Mouse (Mus musculus) kidney, embryonic 16.5 days (tissue): ENCODE measurements at regions not wholly inside any gene's neighbourhood (a gene's known extent, or its start where the extent isn't known, plus 50 kb on each side); places are given as distances from the start of the nearest gene placed in this dataset.
A peak's percentile ranks its signal among the peaks of the same experiment; 100 is the strongest.

Source experiments
- ATAC-seq: fragments of 200-750 bp; cut with Nextera tagmentation; 2 replicates; pipeline ENCODE4 v1.8.0; 2017; ENCODE audit warnings: moderate TSS enrichment; ENCODE audit not compliant: low FRiP score, low TSS enrichment
- H3K27ac ChIP-seq: fragments of 300-500 bp; sonication (generic); 2 replicates; pipeline ENCODE4 v1.5.1; 2014; ENCODE audit warnings: low read length
- H3K27me3 ChIP-seq: fragments of 300-500 bp; sonication (generic); 2 replicates; pipeline ENCODE4 v1.6.1; 2014; ENCODE audit warnings: low read length, control low read depth, mixed read lengths; ENCODE audit not compliant: insufficient read depth
- H3K36me3 ChIP-seq: fragments of 300-500 bp; sonication (generic); 2 replicates; pipeline ENCODE4 v1.6.1; 2014; ENCODE audit warnings: low read length, control low read depth, mixed read lengths; ENCODE audit not compliant: insufficient read depth
- H3K4me1 ChIP-seq: fragments of 300-500 bp; sonication (generic); 2 replicates; pipeline ENCODE4 v1.6.1; 2014; ENCODE audit warnings: low read length, control low read depth, mixed read lengths; ENCODE audit not compliant: insufficient read depth
- H3K4me2 ChIP-seq: fragments of 300-500 bp; sonication (generic); replicated peaks from 2 replicates; pipeline ENCODE4 v1.6.1; 2014; ENCODE audit warnings: low read depth, low read length
- H3K4me3 ChIP-seq: fragments of 300-500 bp; sonication (generic); 2 replicates; pipeline ENCODE4 v1.5.1; 2014; ENCODE audit warnings: mild to moderate bottlenecking, low read length
- H3K9ac ChIP-seq: fragments of 300-500 bp; sonication (generic); replicated peaks from 2 replicates; pipeline ENCODE4 v1.6.1; 2014; ENCODE audit warnings: low read length
- H3K9me3 ChIP-seq: fragments of 300-500 bp; sonication (generic); 2 replicates; pipeline ENCODE4 v1.6.1; 2016; ENCODE audit warnings: low read length, control low read depth
- WGBS: fragments of 180-500 bp; shearing (Covaris S2); extraction: QIAGEN DNeasy Blood & Tissue Kit; methylation state at CpG from one replicate; pipeline ENCODE4 v1.1.7; 2014; 5-methylcytosine and 5-hydroxymethylcytosine counted together

DNA sequence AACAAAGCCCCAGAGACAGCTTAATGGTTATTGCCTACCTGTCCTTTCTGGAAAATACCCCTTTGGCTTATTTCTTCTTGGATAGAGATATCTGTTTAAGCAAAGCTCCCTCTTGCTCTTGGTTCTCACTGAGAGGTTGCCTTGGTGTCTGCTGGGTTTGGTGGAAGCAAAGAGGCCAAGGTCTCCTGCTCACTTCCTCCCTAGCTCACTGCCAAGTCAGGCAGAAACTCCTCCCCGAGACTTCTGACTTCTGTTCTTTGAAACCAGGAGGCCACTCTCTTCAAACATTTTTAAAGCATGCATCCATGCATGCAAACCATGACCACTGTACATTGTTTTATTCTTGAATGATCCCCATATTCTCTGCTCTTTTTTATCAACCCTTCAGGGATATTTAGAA lies 354.6 kb downstream of the Ankrd50 start:
- H3K4me2 ChIP-seq, result no peak overlapping the region
- H3K27me3 ChIP-seq, result no peaks in the 10 kb centered on the region
- H3K9me3 ChIP-seq, result peaks cover 8% of the 10 kb centered on the region; the same call in 1 of the 2 replicates
- H3K4me3 ChIP-seq, result no peak overlapping the region
- H3K36me3 ChIP-seq, result no peaks in the 10 kb centered on the region
- ATAC-seq, result no peak
- no peak overlapping the region for H3K9ac ChIP-seq
- 6% methylated on average over 1 of the region's 1 CpGs for WGBS
- peaks cover 37% of the 10 kb centered on the region for H3K4me1 ChIP-seq
- H3K27ac ChIP-seq, result peak overlapping the region; percentile 23; the same call in 1 of the 2 replicates

DNA sequence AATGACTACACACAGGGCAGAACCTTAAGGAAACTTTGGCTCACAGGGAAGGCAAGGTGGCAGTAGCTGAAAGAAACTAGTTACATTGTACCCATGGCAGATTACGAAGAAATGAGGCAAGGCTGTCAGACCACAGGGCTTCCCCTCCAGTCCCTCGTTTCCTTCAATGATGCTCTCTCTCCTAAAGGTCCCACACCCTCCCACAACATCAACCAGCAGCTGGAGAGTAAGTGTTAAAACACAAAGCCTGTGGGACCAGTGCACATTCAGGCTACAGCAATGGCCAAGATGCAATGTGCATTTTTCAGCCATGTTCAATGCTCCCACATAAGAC lies 355.5 kb downstream of the Ankrd50 start:
- Histone ChIP-seq H3K4me3 (no peak overlapping the region), H3K27me3 (no peaks in the 10 kb centered on the region), H3K27ac (no peak overlapping the region), H3K4me1 (peaks cover 35% of the 10 kb centered on the region), H3K9ac (no peak overlapping the region), H3K9me3 (peaks cover 8% of the 10 kb centered on the region; the same call in 1 of the 2 replicates), H3K4me2 (no peak overlapping the region), H3K36me3 (no peaks in the 10 kb centered on the region)
- WGBS, result 50% methylated on average over 2 of the region's 2 CpGs
- no peak for ATAC-seq

DNA sequence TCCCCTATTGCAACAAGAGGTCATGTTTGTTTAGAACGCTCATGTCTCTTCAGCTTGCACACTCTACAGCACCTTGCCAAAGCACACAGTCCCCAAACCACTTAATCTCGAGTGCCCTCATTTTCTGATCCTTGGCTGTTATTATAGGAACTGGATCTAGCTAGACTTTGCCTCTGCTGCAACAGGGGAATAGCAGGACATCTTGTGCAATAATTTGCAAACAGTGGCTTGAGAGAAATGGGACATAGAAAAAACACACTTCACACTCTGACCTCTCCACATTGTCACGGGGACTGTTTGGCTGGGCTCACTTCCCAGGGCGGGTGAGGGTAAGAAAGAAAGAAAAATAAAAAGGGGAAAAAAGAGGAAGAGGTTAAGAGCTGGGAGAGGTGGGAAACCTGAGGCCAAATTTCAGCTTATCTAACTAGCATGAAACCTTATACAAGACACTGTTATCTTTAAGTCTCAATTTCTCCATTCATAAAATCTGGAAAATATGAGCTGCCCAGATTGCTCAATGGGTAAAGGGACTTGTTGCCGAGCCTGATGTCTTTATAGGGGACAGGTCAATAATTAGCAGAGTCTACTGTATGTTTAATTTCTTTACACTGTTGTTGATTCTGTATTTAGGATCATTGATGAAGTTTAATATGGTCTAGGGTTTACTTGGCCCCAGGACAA lies 356.0 kb downstream of the Ankrd50 start:
- H3K27ac ChIP-seq, result peak overlapping the region; percentile 26; the same call in 1 of the 2 replicates
- no peaks in the 10 kb centered on the region for H3K36me3 ChIP-seq
- H3K4me2 ChIP-seq, result no peak overlapping the region
- no peak overlapping the region for H3K9ac ChIP-seq
- ATAC-seq, result peak; percentile 55; the same call in 1 of the 2 replicates
- H3K27me3 ChIP-seq, result no peaks in the 10 kb centered on the region
- peaks cover 35% of the 10 kb centered on the region for H3K4me1 ChIP-seq
- no peak overlapping the region for H3K4me3 ChIP-seq
- WGBS, result 18% methylated on average over 5 of the region's 5 CpGs
- H3K9me3 ChIP-seq, result peaks cover 8% of the 10 kb centered on the region; the same call in 1 of the 2 replicates

DNA sequence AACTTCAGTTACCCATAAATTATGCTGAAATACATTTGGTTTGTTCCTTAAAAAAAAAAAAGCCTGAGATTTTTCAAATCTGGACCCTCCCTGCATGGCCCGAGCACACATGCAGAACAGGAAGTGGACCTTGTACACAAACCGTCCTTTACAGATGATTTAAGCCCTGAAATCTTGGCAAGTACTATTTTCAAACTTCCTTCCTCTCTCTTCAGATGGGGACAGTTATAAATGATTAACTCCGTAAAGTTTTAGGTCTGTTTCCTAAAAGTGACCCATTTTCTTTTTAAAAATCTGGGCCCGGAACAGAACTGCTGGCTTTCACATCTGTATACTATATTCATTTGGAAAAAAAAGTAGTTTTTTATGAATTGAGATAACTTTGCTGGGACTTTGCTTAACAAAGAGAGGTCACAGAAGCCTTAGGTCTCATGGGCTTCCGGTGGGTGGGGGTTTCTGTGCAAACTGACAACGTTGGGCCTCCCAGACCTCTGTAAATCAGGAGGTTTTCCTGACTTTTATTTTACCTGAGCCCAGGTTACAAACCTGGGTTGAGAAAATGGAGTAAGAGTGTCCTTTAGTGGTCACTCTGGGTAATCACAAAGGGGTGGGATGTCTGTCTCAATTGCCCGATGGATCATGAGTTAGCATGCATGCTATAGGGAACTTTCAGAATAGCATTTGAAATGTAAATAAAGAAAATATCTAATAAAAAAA lies 368.4 kb downstream of the Ankrd50 start:
- H3K36me3 ChIP-seq, result no peaks in the 10 kb centered on the region
- H3K9ac ChIP-seq, result no peak overlapping the region
- H3K4me1 ChIP-seq, result peaks cover 15% of the 10 kb centered on the region
- no peaks in the 10 kb centered on the region for H3K27me3 ChIP-seq
- no peak overlapping the region for H3K4me3 ChIP-seq
- no peaks in the 10 kb centered on the region for H3K9me3 ChIP-seq
- H3K4me2 ChIP-seq, result no peak overlapping the region
- H3K27ac ChIP-seq, result peak overlapping the region; percentile 87
- ATAC-seq, result peak; percentile 89
- 19% methylated on average over 7 of the region's 7 CpGs for WGBS

DNA sequence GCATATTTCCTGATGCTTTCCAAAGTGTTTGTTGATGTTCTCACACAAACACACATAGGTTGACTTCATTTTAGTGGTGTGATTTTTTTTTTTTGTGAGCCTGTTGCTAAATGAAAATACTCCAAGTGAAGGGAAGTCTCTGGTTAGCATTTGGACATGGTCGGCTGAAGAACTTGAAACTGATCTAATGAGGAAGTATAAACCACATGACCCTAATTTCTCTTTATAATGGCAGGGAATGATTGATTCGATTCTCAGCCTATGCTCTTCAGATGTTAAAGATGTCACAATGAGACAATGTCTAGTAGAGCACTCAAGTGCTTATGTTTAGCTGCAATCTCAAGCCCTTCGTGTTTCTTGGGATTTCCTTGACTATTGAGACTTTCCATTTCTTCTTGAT lies 372.1 kb downstream of the Ankrd50 start:
- no peak overlapping the region for H3K9ac ChIP-seq
- no peak overlapping the region for H3K4me2 ChIP-seq
- peaks cover 7% of the 10 kb centered on the region for H3K9me3 ChIP-seq
- 84% methylated on average over 3 of the region's 3 CpGs for WGBS
- no peak overlapping the region for H3K27ac ChIP-seq
- H3K36me3 ChIP-seq, result no peaks in the 10 kb centered on the region
- peaks cover 15% of the 10 kb centered on the region for H3K4me1 ChIP-seq
- H3K27me3 ChIP-seq, result no peaks in the 10 kb centered on the region
- H3K4me3 ChIP-seq, result no peak overlapping the region
- ATAC-seq, result no peak

DNA sequence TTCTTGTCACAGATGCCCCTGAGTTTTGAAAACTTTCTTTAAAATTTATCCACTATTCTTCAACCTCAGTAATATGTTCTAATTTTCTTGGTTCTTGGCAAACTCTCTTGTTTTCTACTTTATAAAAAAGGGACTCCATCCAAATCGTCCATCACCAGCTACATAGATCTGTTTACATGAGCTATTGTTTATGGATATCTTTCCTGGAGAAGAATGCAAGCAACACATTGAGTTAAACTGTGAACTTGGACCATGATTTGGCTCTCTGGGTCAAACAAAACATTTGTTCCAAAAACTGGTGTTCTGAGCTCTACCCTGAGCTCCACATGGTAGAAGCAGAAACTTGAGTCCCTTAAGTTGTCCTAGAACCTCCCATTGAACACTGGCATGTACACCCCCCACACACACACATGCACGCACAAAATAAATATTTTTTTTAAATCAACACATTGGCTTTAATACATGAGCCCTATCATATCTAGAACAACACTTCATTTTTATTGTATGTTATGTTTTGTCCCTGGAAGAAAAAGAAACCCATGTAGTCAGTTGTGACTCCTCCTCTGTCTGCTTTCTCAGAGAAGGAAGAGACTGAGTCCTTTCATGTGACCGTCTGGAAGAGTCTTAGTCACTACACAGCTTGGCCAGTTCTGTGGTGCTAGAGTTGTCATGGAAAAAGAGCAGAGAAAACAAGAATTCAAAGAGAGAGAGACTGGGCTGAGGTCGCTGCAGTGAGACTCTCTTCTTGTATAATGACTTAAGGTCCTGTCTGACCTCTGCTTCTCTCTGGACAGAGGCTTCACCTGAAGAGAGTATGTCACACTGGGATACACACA lies 379.4 kb downstream of the Ankrd50 start:
- Histone ChIP-seq H3K4me1 (no peaks in the 10 kb centered on the region), H3K27ac (no peak overlapping the region), H3K27me3 (no peaks in the 10 kb centered on the region), H3K9ac (no peak overlapping the region), H3K36me3 (no peaks in the 10 kb centered on the region), H3K4me3 (no peak overlapping the region), H3K4me2 (no peak overlapping the region), H3K9me3 (peaks cover 7% of the 10 kb centered on the region)
- no peak for ATAC-seq
- WGBS, result 78% methylated on average over 4 of the region's 4 CpGs

DNA sequence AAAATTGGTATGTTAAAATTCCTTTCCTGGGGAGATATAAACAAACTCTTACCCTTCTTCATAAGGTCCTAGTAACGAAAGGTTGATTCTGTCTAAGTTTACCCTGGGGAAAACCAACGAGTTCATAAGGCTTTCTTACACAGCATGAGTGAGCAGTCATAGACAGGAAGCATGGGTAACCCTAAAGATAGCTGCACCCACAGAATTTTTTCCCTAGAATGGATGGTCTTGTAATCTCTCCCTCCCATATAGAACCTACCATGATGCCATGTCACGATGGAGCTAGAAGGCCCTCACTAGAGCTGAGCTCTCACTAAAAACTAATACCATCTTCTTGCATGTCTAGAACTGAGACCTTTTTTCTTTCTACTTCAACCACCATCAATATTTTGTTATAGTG lies 380.1 kb upstream of the Gm5148 start:
- Histone ChIP-seq H3K4me2 (no peak overlapping the region), H3K9ac (no peak overlapping the region), H3K27ac (no peak overlapping the region), H3K36me3 (no peaks in the 10 kb centered on the region), H3K4me3 (no peak overlapping the region), H3K27me3 (no peaks in the 10 kb centered on the region), H3K4me1 (no peaks in the 10 kb centered on the region), H3K9me3 (peaks cover 5% of the 10 kb centered on the region)
- 89% methylated on average over 3 of the region's 3 CpGs for WGBS
- no peak for ATAC-seq

DNA sequence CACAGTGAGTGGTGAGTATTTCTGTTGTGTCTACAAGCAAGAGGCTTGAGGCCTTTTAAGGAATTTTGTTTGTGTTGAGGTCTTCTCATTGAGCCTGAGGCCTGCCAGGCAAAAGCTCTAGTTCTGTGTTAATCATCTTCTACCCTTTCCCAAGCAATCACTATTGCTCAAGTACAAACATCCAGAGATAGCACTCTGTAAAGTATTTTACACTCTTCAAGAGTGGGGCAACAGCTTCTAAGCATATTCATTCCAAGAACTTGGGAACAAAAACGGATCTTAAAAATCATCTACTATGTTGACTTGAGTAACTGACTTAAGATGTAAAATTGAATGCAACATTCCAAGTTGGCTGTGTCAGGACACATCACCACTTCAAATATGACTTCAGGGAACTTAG lies 378.7 kb upstream of the Gm5148 start:
- no peaks in the 10 kb centered on the region for H3K4me1 ChIP-seq
- no peaks in the 10 kb centered on the region for H3K9me3 ChIP-seq
- WGBS, result 85% methylated on average over 1 of the region's 1 CpGs
- ATAC-seq, result no peak
- H3K9ac ChIP-seq, result no peak overlapping the region
- H3K27me3 ChIP-seq, result no peaks in the 10 kb centered on the region
- H3K27ac ChIP-seq, result no peak overlapping the region
- no peak overlapping the region for H3K4me2 ChIP-seq
- H3K36me3 ChIP-seq, result no peaks in the 10 kb centered on the region
- H3K4me3 ChIP-seq, result no peak overlapping the region

DNA sequence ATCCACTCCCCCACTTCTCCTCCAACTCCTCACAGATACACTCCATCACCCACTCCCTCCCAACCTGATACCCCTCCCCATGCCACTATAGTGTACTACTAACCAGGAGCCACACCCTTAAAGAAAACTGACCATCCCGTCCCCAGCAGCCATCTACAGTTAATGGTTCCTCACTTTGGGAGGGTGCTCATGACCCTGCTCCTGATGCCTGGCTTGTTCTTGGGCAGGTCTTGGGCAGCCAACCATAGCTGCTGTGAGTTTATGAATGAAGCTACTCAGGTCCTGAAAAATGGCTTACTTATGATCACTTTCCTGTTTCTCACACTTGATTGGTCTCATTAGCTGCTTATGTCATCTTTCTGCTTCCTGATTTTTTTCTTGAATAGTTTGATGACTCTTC lies 377.9 kb upstream of the Gm5148 start:
- 37% methylated on average over 1 of the region's 1 CpGs for WGBS
- no peak overlapping the region for H3K27ac ChIP-seq
- H3K27me3 ChIP-seq, result no peaks in the 10 kb centered on the region
- no peaks in the 10 kb centered on the region for H3K9me3 ChIP-seq
- H3K4me3 ChIP-seq, result no peak overlapping the region
- H3K4me1 ChIP-seq, result no peaks in the 10 kb centered on the region
- no peak for ATAC-seq
- no peak overlapping the region for H3K4me2 ChIP-seq
- no peaks in the 10 kb centered on the region for H3K36me3 ChIP-seq
- no peak overlapping the region for H3K9ac ChIP-seq
